Mouse (Mus musculus) CH12.LX (cell line): ENCODE results near the gene Apoa1. TPM values are rescaled to one million over a fixed set of nuclear protein-coding genes. Genes with fewer than 3 reads are reported as not detected.

Experiments used
- DNase-seq: peaks from one replicate; pipeline ENCODE4 v3.0.0-alpha.2; 2013; ENCODE audit errors: extremely low read depth
- H3K27ac ChIP-seq: 2 replicates; pipeline ENCODE4 v1.5.1; 2012; ENCODE audit warnings: low read depth, mild to moderate bottlenecking, control low read depth, moderate library complexity; ENCODE audit not compliant: insufficient read depth
- H3K27me3 ChIP-seq: replicated peaks from 2 replicates; pipeline ENCODE3; 2012; ENCODE audit warnings: inconsistent platforms
- H3K36me3 ChIP-seq, 2 experiments: replicated peaks in 1 of 2; 2 replicates each; pipeline versions ENCODE3 to v1.6.1; 2012; ENCODE audit warnings: inconsistent platforms in 1 of 2, low read length in 1 of 2, mild to moderate bottlenecking in 1 of 2, mixed read lengths in 1 of 2, moderate library complexity in 1 of 2; ENCODE audit not compliant: control insufficient read depth in 1 of 2, insufficient read depth in 1 of 2
- H3K4me1 ChIP-seq, 2 experiments: 2 replicates each; pipeline ENCODE4 v1.6.1; 2012; ENCODE audit warnings: inconsistent platforms in 1 of 2, moderate library complexity in 1 of 2; ENCODE audit not compliant: insufficient read depth in 2 of 2, control insufficient read depth in 1 of 2
- H3K4me2 ChIP-seq: 2 replicates; pipeline ENCODE4 v1.6.1; 2012; ENCODE audit warnings: low read depth, mild to moderate bottlenecking, control low read depth; ENCODE audit not compliant: poor library complexity, insufficient read depth, severe bottlenecking
- H3K4me3 ChIP-seq, 3 experiments: fragments of 150-350 bp in 1 of 3; sonication (generic) in 1 of 3; replicated peaks in 1 of 3; 2 replicates each; pipeline versions ENCODE3 to v1.5.1; 2011 to 2012; ENCODE audit warnings: low read depth in 2 of 3, low read length in 2 of 3, mild to moderate bottlenecking in 2 of 3, moderate library complexity in 2 of 3, control low read depth in 1 of 3, improper control_type of control experiment in 1 of 3, inconsistent platforms in 1 of 3, mixed read lengths in 1 of 3; ENCODE audit not compliant: poor library complexity in 1 of 3
- H3K79me2 ChIP-seq: replicated peaks from 2 replicates; pipeline ENCODE4 v1.6.1; 2012; ENCODE audit warnings: mild to moderate bottlenecking, moderate library complexity; ENCODE audit not compliant: control insufficient read depth, poor library complexity, insufficient read depth, severe bottlenecking; ENCODE audit errors: extremely low read depth
- H3K9ac ChIP-seq: 2 replicates; pipeline ENCODE4 v1.6.1; 2012; ENCODE audit warnings: low read depth, mild to moderate bottlenecking, control low read depth, moderate library complexity; ENCODE audit not compliant: insufficient read depth
- H3K9me3 ChIP-seq: replicated peaks from 2 replicates; pipeline ENCODE3; 2012; ENCODE audit warnings: low read length, inconsistent platforms, mixed read lengths
- BHLHE40 ChIP-seq: IDR thresholded peaks from 2 replicates; pipeline ENCODE4 v1.6.1; 2011; ENCODE audit warnings: mild to moderate bottlenecking, low read depth, low read length, improper control_type of control experiment
- CHD2 ChIP-seq: IDR thresholded peaks from 2 replicates; pipeline ENCODE4 v1.6.1; 2011; ENCODE audit warnings: low read length, improper control_type of control experiment
- E2F4 ChIP-seq: IDR thresholded peaks from 2 replicates; pipeline ENCODE4 v1.6.1; 2011; ENCODE audit warnings: low read depth, low read length, improper control_type of control experiment; ENCODE audit not compliant: insufficient replicate concordance
- ELF1 ChIP-seq: IDR thresholded peaks from 2 replicates; pipeline ENCODE4 v1.6.1; 2014; ENCODE audit warnings: low read depth, mild to moderate bottlenecking, inconsistent platforms, low read length, improper control_type of control experiment
- EP300 ChIP-seq: IDR thresholded peaks from 2 replicates; pipeline ENCODE4 v1.6.1; 2011; ENCODE audit warnings: low read length, improper control_type of control experiment
- GABPA ChIP-seq: IDR thresholded peaks from 2 replicates; pipeline ENCODE4 v1.6.1; 2012; ENCODE audit warnings: low read depth, low read length, improper control_type of control experiment, inconsistent platforms; ENCODE audit not compliant: insufficient replicate concordance
- IRF4 ChIP-seq: IDR thresholded peaks from 2 replicates; pipeline ENCODE4 v1.6.1; 2014; ENCODE audit warnings: low read depth, mild to moderate bottlenecking, inconsistent platforms, low read length, improper control_type of control experiment
- KAT2A ChIP-seq: IDR thresholded peaks from 2 replicates; pipeline ENCODE4 v1.6.1; 2012; ENCODE audit warnings: low read length, improper control_type of control experiment, inconsistent platforms; ENCODE audit not compliant: insufficient replicate concordance
- MAFK ChIP-seq: IDR thresholded peaks from 2 replicates; pipeline ENCODE4 v1.6.1; 2011; ENCODE audit warnings: low read length, improper control_type of control experiment; ENCODE audit not compliant: insufficient replicate concordance
- MEF2A ChIP-seq: IDR thresholded peaks from 2 replicates; pipeline ENCODE4 v1.6.1; 2014; ENCODE audit warnings: low read depth, mild to moderate bottlenecking, inconsistent platforms, low read length, improper control_type of control experiment, borderline replicate concordance
- MXI1 ChIP-seq: IDR thresholded peaks from 2 replicates; pipeline ENCODE4 v1.6.1; 2011; ENCODE audit warnings: mild to moderate bottlenecking, low read depth, low read length, improper control_type of control experiment
- POLR2A ChIP-seq: IDR thresholded peaks from 2 replicates; pipeline ENCODE4 v1.6.1; 2011; ENCODE audit warnings: low read depth, mild to moderate bottlenecking, improper control_type of control experiment, low read length
- RCOR1 ChIP-seq: conservative IDR thresholded peaks from 2 replicates; pipeline ENCODE4 v1.6.1; 2012; ENCODE audit warnings: low read depth, mild to moderate bottlenecking, inconsistent platforms, low read length, improper control_type of control experiment
- SMC3 ChIP-seq: IDR thresholded peaks from 2 replicates; pipeline ENCODE4 v1.6.1; 2011; ENCODE audit warnings: low read depth, low read length, improper control_type of control experiment
- UBTF ChIP-seq: IDR thresholded peaks from 2 replicates; pipeline ENCODE4 v1.6.1; 2012; ENCODE audit warnings: low read depth, mild to moderate bottlenecking, inconsistent platforms, low read length, improper control_type of control experiment, moderate library complexity
- ZC3H11A ChIP-seq: IDR thresholded peaks from 2 replicates; pipeline ENCODE4 v1.6.1; 2012; ENCODE audit warnings: low read depth, mild to moderate bottlenecking, inconsistent platforms, low read length, improper control_type of control experiment
- ZKSCAN1 ChIP-seq: IDR thresholded peaks from 2 replicates; pipeline ENCODE4 v1.6.1; 2012; ENCODE audit warnings: low read depth, inconsistent platforms, low read length, improper control_type of control experiment, borderline replicate concordance
- ZMIZ1 ChIP-seq: IDR thresholded peaks from 2 replicates; pipeline ENCODE4 v1.6.1; 2012; ENCODE audit warnings: low read depth, mild to moderate bottlenecking, inconsistent platforms, low read length, improper control_type of control experiment
- dilution Hi-C: fragments of 300-500 bp; cut with MboI; formaldehyde crosslinking; loops from 2 replicates; pipeline ENCODE4 v1.14.3; 2020; ENCODE audit warnings: low sequenced_read_pairs; ENCODE audit not compliant: extremely low pct_unique_long_range_greater_than_20kb, extremely low pct_ligation_motif_present
- in situ Hi-C: fragments of 300-500 bp; cut with MboI; formaldehyde crosslinking; loops from 3 replicates; pipeline ENCODE4 v1.14.3; 2019; ENCODE audit warnings: low sequenced_read_pairs, low pct_ligation_motif_present, low pct_unique_long_range_greater_than_20kb, mixed read lengths
- polyA plus RNA-seq: library from polyadenylated mRNA; unstranded; fragments of >175 nt; gene quantifications from 2 replicates; pipeline ENCODE4 v1.2.1, GENCODE M21; 2012; ENCODE audit warnings: low read depth; ENCODE audit not compliant: insufficient read length
- total RNA-seq, 2 experiments: library from RNA; depleted of rRNA; stranded (reverse); fragments of 300-350 nt in 1 of 2; fragments of >200 nt in 1 of 2; gene quantifications; 2 replicates each; pipeline ENCODE4 v1.2.3; 2012 to 2014

Gene Apoa1
- total and polyA plus RNA-seq, 3 experiments, result not detected

GRCm38 (mm10) chr9:46188956-46189355, 39.4 kb upstream of the Apoa1 start:
- Histone ChIP-seq H3K27ac (no peak overlapping the region), H3K79me2 (no peaks in the 10 kb centered on the region), H3K36me3 (peaks cover 26 to 76% of the 10 kb centered on the region in 2 experiments), H3K9me3 (no peaks in the 10 kb centered on the region), H3K27me3 (no peaks in the 10 kb centered on the region)
- DNase-seq, result no peak
- TF ChIP-seq ELF1 (no peak), MEF2A (no peak), BHLHE40 (no peak), EP300 (no peak), CHD2 (no peak), MXI1 (no peak), E2F4 (no peak), IRF4 (no peak), GABPA (no peak), ZKSCAN1 (no peak), ZC3H11A (no peak), ZMIZ1 (no peak), UBTF (no peak), KAT2A (no peak), MAFK (no peak)
- TF ChIP-seq, all 38 proteins: peak for 0
- H3K4me1 ChIP-seq, result peaks cover 0 to 22% of the 10 kb centered on the region in 2 experiments; a peak in 3 of 4 replicates
- in situ Hi-C loops (no loop called here), dilution Hi-C loops (no loop called here)
- no peak overlapping the region for H3K9ac ChIP-seq
- H3K4me2 ChIP-seq, result no peak overlapping the region
- H3K4me3 ChIP-seq, result no peak overlapping the region

GRCm38 (mm10) chr9:46189381-46189780, 39.0 kb upstream of the Apoa1 start:
- Histone ChIP-seq H3K27me3 (no peaks in the 10 kb centered on the region), H3K4me2 (no peak overlapping the region), H3K9ac (no peak overlapping the region), H3K27ac (no peak overlapping the region), H3K36me3 (peaks cover 29 to 76% of the 10 kb centered on the region in 2 experiments), H3K4me1 (peaks cover 0 to 22% of the 10 kb centered on the region in 2 experiments; a peak in 3 of 4 replicates), H3K9me3 (no peaks in the 10 kb centered on the region), H3K79me2 (no peaks in the 10 kb centered on the region), H3K4me3 (no peak overlapping the region)
- in situ Hi-C loops, result no loop called here
- dilution Hi-C loops, result no loop called here
- DNase-seq, result no peak
- TF ChIP-seq GABPA (no peak), POLR2A (no peak), RCOR1 (no peak), MEF2A (no peak), SMC3 (0 out of 2 replicates have a peak, but pooled peaks have one; percentile 4)
